Mouse (Mus musculus) megakaryocyte-erythroid progenitor cell, adult 5 weeks (primary cell): ENCODE results near the gene Vmn1r191. TPM values are rescaled to one million over a fixed set of nuclear protein-coding genes. Genes with fewer than 3 reads are reported as not detected.

Experiments used
- polyA plus RNA-seq: library from polyadenylated mRNA; stranded (reverse); fragments of >175 nt; gene quantifications from 2 replicates; pipeline ENCODE4 v1.2.3, GENCODE M21; 2012

The Vmn1r191 gene
- not detected in 2 replicates for polyA plus RNA-seq

GRCm38 (mm10) chr13:22183869-22184268 lies at the start of gene Vmn1r191:
Gene Vmn1r191, minus strand, starts transcription at chr13:22183969.

GRCm38 (mm10) chr13:22223060-22223459 lies 39.3 kb upstream of the Vmn1r191 start, which contains the start of gene Vmn1r193:
Gene Vmn1r193, minus strand, starts transcription at chr13:22223160.

GRCm38 (mm10) chr13:22191041-22191440 lies 7.3 kb upstream of the Vmn1r191 start, which contains the start of gene Vmn1r192:
Gene Vmn1r192, minus strand, starts transcription at chr13:22191141.

Other genes starting within 250 kb of the Vmn1r191 start
- gene Zfp184, start 238.9 kb downstream of the Vmn1r191 start, polyA plus RNA-seq, result 0.39 and 0.64 TPM in 2 replicates
- 0.06 TPM in 1 of 2 replicates, not detected in the other for gene Pom121l2, start 202.8 kb downstream of the Vmn1r191 start, polyA plus RNA-seq
- gene Prss16, start 174.2 kb downstream of the Vmn1r191 start, polyA plus RNA-seq, result 3.2 and 6.9 TPM in 2 replicates
- 5.4 and 12.3 TPM in 2 replicates for gene Hist1h2ah, start 148.4 kb downstream of the Vmn1r191 start, polyA plus RNA-seq
- gene Hist1h2bk, start 148.1 kb downstream of the Vmn1r191 start, polyA plus RNA-seq, result 15.0 and 17.1 TPM in 2 replicates
- gene Hist1h4i, start 142.6 kb downstream of the Vmn1r191 start, polyA plus RNA-seq, result 56.9 and 64.7 TPM in 2 replicates
- gene Hist1h2ag, start 141.0 kb downstream of the Vmn1r191 start, polyA plus RNA-seq, result 31.0 and 38.1 TPM in 2 replicates
- 32.2 and 35.1 TPM in 2 replicates for gene Hist1h2bj, start 140.8 kb downstream of the Vmn1r191 start, polyA plus RNA-seq
- gene Vmn1r188, start 99.5 kb downstream of the Vmn1r191 start, polyA plus RNA-seq, result not detected in 2 replicates
- not detected in 2 replicates for gene Vmn1r189, start 78.1 kb downstream of the Vmn1r191 start, polyA plus RNA-seq
- gene Vmn1r192, start 7.2 kb upstream of the Vmn1r191 start, polyA plus RNA-seq, result not detected in 2 replicates
- gene Vmn1r193, start 39.2 kb upstream of the Vmn1r191 start, polyA plus RNA-seq, result 0.02 TPM in 1 of 2 replicates, not detected in the other
- gene Vmn1r194, start 60.2 kb upstream of the Vmn1r191 start, polyA plus RNA-seq, result not detected in 2 replicates
- not detected in 2 replicates for gene Vmn1r195, start 86.6 kb upstream of the Vmn1r191 start, polyA plus RNA-seq
- gene Vmn1r196, start 106.0 kb upstream of the Vmn1r191 start, polyA plus RNA-seq, result not detected in 2 replicates
- gene Vmn1r197, start 140.6 kb upstream of the Vmn1r191 start, polyA plus RNA-seq, result not detected in 2 replicates
- not detected in 2 replicates for gene Vmn1r198, start 166.4 kb upstream of the Vmn1r191 start, polyA plus RNA-seq
- gene Vmn1r199, start 195.8 kb upstream of the Vmn1r191 start, polyA plus RNA-seq, result not detected in 2 replicates
- gene Vmn1r200, start 206.4 kb upstream of the Vmn1r191 start, polyA plus RNA-seq, result not detected in 2 replicates